19 mouse cellular contexts compared by ENCODE assay signal in genomic region chr3:17779152-17779551, GRCm38 (mm10).
DNase-seq lines count a peak whose midpoint lies in the region; ATAC-seq and TF ChIP-seq lines count a peak whose summit lies in the region.
"Had no signal": no experiment of that assay in that cellular context is flagged by ENCODE, and none has a peak within 500 bp of the region (broad histone marks: within the 10 kb centered on the region; RNA-seq: fewer than 3 reads in every experiment).

No protein-coding gene starts in this region.

- no peaks in the 10 kb centered on the region for H3K9me3 ChIP-seq in kidney, embryonic 14.5 days (ENCODE audit: control insufficient read depth, low read length)
- H3K9me3 ChIP-seq: heart, embryonic 13.5 days; limb, embryonic 13.5 days; midbrain, embryonic 15.5 days had no signal

- H3K36me3 ChIP-seq in kidney, embryonic 14.5 days (ENCODE audit: control insufficient read depth, insufficient read depth, low read length), result no peaks in the 10 kb centered on the region
- H3K36me3 ChIP-seq: heart, embryonic 13.5 days; limb, embryonic 13.5 days; midbrain, embryonic 15.5 days had no signal

- no peak for TF ChIP-seq CTCF in cerebellum, adult 2 months (IDR thresholded peaks at IDR 0.05; ENCODE audit: borderline replicate concordance, insufficient read depth, low read depth, low read length)

- H3K9ac ChIP-seq in kidney, embryonic 14.5 days (ENCODE audit: low read depth, low read length), result no peak overlapping the region
- H3K9ac ChIP-seq: heart, embryonic 13.5 days; limb, embryonic 13.5 days; liver, embryonic 14.5 days; midbrain, embryonic 15.5 days had no signal

- no peak overlapping the region for H3K4me2 ChIP-seq in kidney, embryonic 14.5 days (replicated peaks; ENCODE audit: low read depth, low read length)
- H3K4me2 ChIP-seq: heart, embryonic 13.5 days; limb, embryonic 13.5 days; midbrain, embryonic 15.5 days had no signal

- 22% methylated on average over 3 of the region's 3 CpGs for WGBS in cerebellum, adult 2 months
- 72% methylated on average over 3 of the region's 3 CpGs for WGBS in kidney, embryonic 14.5 days

- intact Hi-C loops in left cerebral cortex, postnatal 14 days (cut with DNase I), result loop anchor here (10.0 kb wide), 1 partner anchor 114 kb away; no protein-coding TSS in a partner anchor
- intact Hi-C loops in left cerebral cortex, postnatal 4 days (cut with DNase I), result no loop called here

- H3K4me3 ChIP-seq in cerebellum, adult 2 months (replicated peaks; ENCODE audit: insufficient read depth, low read depth, low read length), result no peak overlapping the region
- no peak overlapping the region for H3K4me3 ChIP-seq in kidney, embryonic 14.5 days (ENCODE audit: low read length)
- H3K4me3 ChIP-seq: heart, embryonic 13.5 days; limb, embryonic 13.5 days; midbrain, embryonic 15.5 days had no signal

- H3K27ac ChIP-seq in cerebellum, adult 2 months (ENCODE audit: insufficient read depth, low read length), result 0 out of 2 replicates have a peak overlapping the region, but pooled peaks have one; percentile 65
- no peak overlapping the region for H3K27ac ChIP-seq in kidney, embryonic 14.5 days (ENCODE audit: low read depth, low read length)
- H3K27ac ChIP-seq: heart, embryonic 13.5 days; hindbrain, postnatal 0 days; limb, embryonic 13.5 days; liver, embryonic 14.5 days; midbrain, embryonic 15.5 days had no signal

- DNase-seq in frontal cortex, postnatal 10 days (ENCODE audit: low spot score in 2 of 2), result no peak
- peak; percentile 59 to 76 for DNase-seq in left cerebral cortex, postnatal 14 days (ENCODE audit: low spot score in 2 of 2)
- no peak for DNase-seq in left cerebral cortex, postnatal 4 days
- peak; percentile 58 to 88 for DNase-seq in cerebellum, adult 2 months
- peak; percentile 53 to 83 for DNase-seq in frontal cortex, postnatal 36 days (ENCODE audit: low spot score in 2 of 2)
- no peak for DNase-seq in urinary bladder, postnatal 14 days (ENCODE audit: low spot score)
- DNase-seq: adrenal gland, adult 2 months; heart, postnatal 4 days; kidney, adult 11 months; kidney, postnatal 14 days; thymus, postnatal 4 days had no signal

- peak; percentile 25; the same call in 1 of the 2 replicates for TF ChIP-seq POLR2A in cerebellum, adult 2 months (IDR thresholded peaks at IDR 0.05; ENCODE audit: borderline replicate concordance, insufficient read depth, low read length)

- peak; percentile 86 for ATAC-seq in frontal cortex, adult (ENCODE audit: low TSS enrichment)
- no peak for ATAC-seq in kidney, embryonic 14.5 days (ENCODE audit: low FRiP score, low TSS enrichment)
- ATAC-seq: hindbrain, postnatal 0 days; midbrain, embryonic 15.5 days had no signal

- no peaks in the 10 kb centered on the region for H3K27me3 ChIP-seq in cerebellum, adult 2 months (ENCODE audit: control insufficient read depth, insufficient read depth, low read length)
- H3K27me3 ChIP-seq in kidney, embryonic 14.5 days (ENCODE audit: control insufficient read depth, insufficient read depth, low read length), result peaks cover 2% of the 10 kb centered on the region; the same call in 1 of the 2 replicates
- H3K27me3 ChIP-seq: CH12.LX; midbrain, embryonic 15.5 days had no signal

- peaks cover 3% of the 10 kb centered on the region; the same call in 1 of the 2 replicates for H3K4me1 ChIP-seq in cerebellum, adult 2 months (ENCODE audit: control insufficient read depth, insufficient read depth, low read length)
- H3K4me1 ChIP-seq in kidney, embryonic 14.5 days (ENCODE audit: control insufficient read depth, insufficient read depth, low read length), result no peaks in the 10 kb centered on the region
- H3K4me1 ChIP-seq: heart, embryonic 13.5 days; limb, embryonic 13.5 days; midbrain, embryonic 15.5 days had no signal

Comparison
In these comparisons a context has a peak if more than half of its experiments do, and no peak if none do; other contexts are left out.
1. DNase-seq: peak in left cerebral cortex, postnatal 14 days (2 of 2), cerebellum, adult 2 months (2 of 2) and frontal cortex, postnatal 36 days (2 of 2); none in frontal cortex, postnatal 10 days (0 of 2), left cerebral cortex, postnatal 4 days (single experiment) and urinary bladder, postnatal 14 days (single experiment).